Mouse (Mus musculus) hematopoietic stem cell, adult 5-6 weeks (primary cell): Measurements from ENCODE around the gene Zfp51. TPM values are rescaled to one million over a fixed set of nuclear protein-coding genes. Genes with fewer than 3 reads are reported as not detected.
A peak's percentile ranks its signal among the peaks of the same experiment; 100 is the strongest.
"Not testable (repeated sequence)": the region's sequence is repeated elsewhere in the genome, so short reads cannot be mapped to it uniquely, and the experiment has no call there.

Experiments
- ATAC-seq, 2 experiments: fragments of 125-278 bp in 1 of 2; replicated peaks in 1 of 2; 2 replicates each; pipeline ENCODE4 v1.8.0; 2016 to 2017; ENCODE audit warnings: inconsistent platforms in 2 of 2, mild to moderate bottlenecking in 2 of 2, moderate number of reproducible peaks in 2 of 2, low read depth in 1 of 2, moderate TSS enrichment in 1 of 2; ENCODE audit not compliant: low FRiP score in 2 of 2, poor library complexity in 2 of 2, severe bottlenecking in 2 of 2, insufficient read depth in 1 of 2, low TSS enrichment in 1 of 2
- total RNA-seq: library from RNA; stranded (forward); fragments of 172-1452, 232-1000 nt; gene quantifications from 2 replicates; pipeline ENCODE4 v1.2.3, GENCODE M21; 2017

Zfp51 gene
- 18.8 and 21.4 TPM in 2 replicates for total RNA-seq

GRCm38 (mm10) chr17:21450138-21450704 lies at the start of gene Zfp51:
Zfp51 (plus strand) TSS chr17:21450374.
- ATAC-seq = peak; percentile 99 to 100

GRCm38 (mm10) chr17:21422664-21423599 lies 27.2 kb upstream of the Zfp51 start, which contains the start of gene Zfp54:
Zfp54 (plus strand) TSS chr17:21423227.
- ATAC-seq = peak; percentile 97 to 98

GRCm38 (mm10) chr17:21438806-21439400 lies 11.3 kb upstream of the Zfp51 start:
- ATAC-seq = not testable (repeated sequence)

- peak; percentile 69 to 78; a peak in 3 of 4 replicates for ATAC-seq
Observed at GRCm38 (mm10) chr17:21449669-21450068, 505 bp upstream of the Zfp51 start.

GRCm38 (mm10) chr17:21463550-21463949 lies 13.4 kb downstream of the Zfp51 start:
- no peak for ATAC-seq

- ATAC-seq = no peak
Observed at GRCm38 (mm10) chr17:21472032-21472652, 22.0 kb downstream of the Zfp51 start.

- ATAC-seq = peak in 1 of 2 experiments; percentile 21; a peak in 1 of 4 replicates
Observed at GRCm38 (mm10) chr17:21472653-21473307, 22.6 kb downstream of the Zfp51 start.

GRCm38 (mm10) chr17:21473362-21474190 lies 23.4 kb downstream of the Zfp51 start:
- ATAC-seq = no peak

GRCm38 (mm10) chr17:21474729-21475128 lies 24.6 kb downstream of the Zfp51 start:
- ATAC-seq = not testable (repeated sequence)

GRCm38 (mm10) chr17:21475290-21475689 lies 25.1 kb downstream of the Zfp51 start:
- ATAC-seq = not testable (repeated sequence)

- not testable (repeated sequence) for ATAC-seq
Observed at GRCm38 (mm10) chr17:21476351-21476750, 26.2 kb downstream of the Zfp51 start.

- ATAC-seq = not testable (repeated sequence)
Observed at GRCm38 (mm10) chr17:21478103-21478777, 28.1 kb downstream of the Zfp51 start.

GRCm38 (mm10) chr17:21488760-21489499 lies 38.8 kb downstream of the Zfp51 start, which contains the start of gene Zfp53:
Zfp53 (plus strand) TSS chr17:21488998.
- ATAC-seq = peak; percentile 100

GRCm38 (mm10) chr17:21489500-21490001 lies 39.4 kb downstream of the Zfp51 start:
- ATAC-seq = no peak

- no peak for ATAC-seq
Observed at GRCm38 (mm10) chr17:21501365-21501764, 51.2 kb downstream of the Zfp51 start.
